Mouse (Mus musculus): ENCODE measurements around the gene Sh3d21. TPM values are rescaled to one million over a fixed set of nuclear protein-coding genes. Genes with fewer than 3 reads are reported as not detected.

Gene Sh3d21
- total RNA-seq (2021), result 1 to 10 TPM; 1.3 to 1.7 TPM

DNA sequence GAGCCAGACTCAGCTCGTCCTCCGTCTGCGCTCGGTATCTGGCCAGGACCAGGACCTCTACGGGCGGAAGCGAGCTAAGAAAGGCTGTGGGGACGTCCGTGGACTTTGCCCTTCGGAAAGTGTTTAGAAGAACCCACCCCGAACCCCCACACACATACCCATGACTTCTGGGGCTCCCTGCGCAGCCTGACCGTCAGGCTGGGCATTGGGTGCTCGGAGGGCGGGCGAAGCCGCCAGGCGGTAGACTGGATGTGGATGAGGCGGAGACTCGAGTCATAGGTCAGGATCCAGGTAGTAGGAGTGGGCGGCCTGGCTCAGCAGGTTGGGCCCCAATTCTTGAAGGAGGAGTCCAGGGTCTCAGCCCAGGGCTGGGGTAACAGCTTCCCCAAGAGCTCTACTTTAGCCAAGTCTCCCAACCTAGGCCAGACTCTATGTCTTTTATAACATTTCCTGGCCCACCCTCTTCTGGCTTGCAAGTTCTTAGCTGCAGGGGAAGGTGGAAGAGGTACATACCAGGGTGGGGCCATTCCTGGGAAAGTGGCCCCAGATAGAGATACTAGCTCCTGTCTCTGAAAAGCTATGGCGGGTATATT, at the start of gene Sh3d21:
Sh3d21 (minus strand) TSS at position 425 of the 593 bp plus-strand sequence.
- DNase-seq (ENCODE audit: extremely low spot score in 1 of 2, low spot score in 2 of 2), result peak in 1 of 2 experiments; percentile 44
- intact Hi-C loops (cut with DNase I), result no loop called here

DNA sequence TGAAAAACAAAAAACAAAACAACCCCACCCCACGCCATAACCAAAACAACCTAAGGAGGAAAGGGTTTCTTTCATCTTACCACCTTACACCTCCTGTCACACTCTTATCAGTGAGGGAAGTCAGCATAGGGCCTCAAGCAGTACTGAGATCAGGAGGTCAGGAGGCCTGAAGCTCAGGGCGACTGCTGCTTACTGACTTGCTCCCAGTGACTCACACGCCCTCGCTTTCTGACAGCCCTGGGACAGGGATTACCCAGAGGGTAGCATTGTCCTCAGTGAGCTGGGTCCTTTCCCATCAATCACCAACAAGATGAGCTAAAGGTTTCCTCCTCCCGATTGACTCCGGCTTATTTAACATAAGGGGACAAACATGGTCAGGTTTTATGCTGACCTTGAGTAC, 43.8 kb upstream of the Sh3d21 start:
- intact Hi-C loops (cut with DNase I), result no loop called here
- DNase-seq (ENCODE audit: extremely low spot score in 1 of 2, low spot score in 2 of 2), result no peak

GRCm38 (mm10) chr4:126205386-126205785, 42.1 kb upstream of the Sh3d21 start:
- no peak for DNase-seq (ENCODE audit: extremely low spot score in 1 of 2, low spot score in 2 of 2)
- intact Hi-C loops (cut with DNase I), result no loop called here

DNA sequence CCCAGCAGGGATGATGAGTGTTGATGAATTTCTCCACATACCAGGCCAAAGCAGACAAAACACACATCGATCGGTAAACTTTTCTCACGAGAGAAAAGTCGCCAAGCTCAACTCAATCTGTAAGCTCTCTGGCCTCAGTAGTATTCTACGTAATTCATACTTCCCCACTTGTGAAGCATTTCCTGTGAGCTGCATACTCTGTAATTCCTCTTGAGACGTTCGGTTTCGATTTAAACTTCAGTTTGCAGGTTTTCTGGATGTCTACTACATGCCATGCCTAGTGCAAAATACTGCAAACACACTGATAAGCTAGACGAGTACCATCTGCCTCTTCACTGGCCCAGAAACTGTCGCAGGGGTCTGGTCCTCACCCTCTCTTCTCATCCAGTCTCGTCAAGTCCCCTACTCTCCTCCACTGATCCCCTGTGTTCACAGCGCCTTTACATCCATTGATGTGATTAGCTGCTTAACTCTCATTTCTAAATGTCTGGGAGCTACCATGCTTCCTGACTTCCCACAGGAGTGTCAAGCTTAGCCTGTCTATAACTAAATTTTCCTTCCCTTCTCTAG, 41.5 kb upstream of the Sh3d21 start:
- DNase-seq (ENCODE audit: extremely low spot score in 1 of 2, low spot score in 2 of 2), result no peak
- intact Hi-C loops (cut with DNase I), result no loop called here

GRCm38 (mm10) chr4:126204016-126204415, 40.7 kb upstream of the Sh3d21 start:
- DNase-seq (ENCODE audit: extremely low spot score in 1 of 2, low spot score in 2 of 2), result no peak
- intact Hi-C loops (cut with DNase I), result no loop called here

- intact Hi-C loops (cut with DNase I), result no loop called here
- DNase-seq (ENCODE audit: extremely low spot score in 1 of 2, low spot score in 2 of 2), result no peak
Observed at GRCm38 (mm10) chr4:126203336-126203895, 40.1 kb upstream of the Sh3d21 start.

- peak; percentile 98 to 100 for DNase-seq (ENCODE audit: extremely low spot score in 1 of 2, low spot score in 2 of 2)
- intact Hi-C loops (cut with DNase I), result no loop called here
Observed at GRCm38 (mm10) chr4:126202303-126203181, 39.3 kb upstream of the Sh3d21 start, which contains the start of gene Thrap3. Gene Thrap3 (minus strand): TSS chr4:126202760.

DNA sequence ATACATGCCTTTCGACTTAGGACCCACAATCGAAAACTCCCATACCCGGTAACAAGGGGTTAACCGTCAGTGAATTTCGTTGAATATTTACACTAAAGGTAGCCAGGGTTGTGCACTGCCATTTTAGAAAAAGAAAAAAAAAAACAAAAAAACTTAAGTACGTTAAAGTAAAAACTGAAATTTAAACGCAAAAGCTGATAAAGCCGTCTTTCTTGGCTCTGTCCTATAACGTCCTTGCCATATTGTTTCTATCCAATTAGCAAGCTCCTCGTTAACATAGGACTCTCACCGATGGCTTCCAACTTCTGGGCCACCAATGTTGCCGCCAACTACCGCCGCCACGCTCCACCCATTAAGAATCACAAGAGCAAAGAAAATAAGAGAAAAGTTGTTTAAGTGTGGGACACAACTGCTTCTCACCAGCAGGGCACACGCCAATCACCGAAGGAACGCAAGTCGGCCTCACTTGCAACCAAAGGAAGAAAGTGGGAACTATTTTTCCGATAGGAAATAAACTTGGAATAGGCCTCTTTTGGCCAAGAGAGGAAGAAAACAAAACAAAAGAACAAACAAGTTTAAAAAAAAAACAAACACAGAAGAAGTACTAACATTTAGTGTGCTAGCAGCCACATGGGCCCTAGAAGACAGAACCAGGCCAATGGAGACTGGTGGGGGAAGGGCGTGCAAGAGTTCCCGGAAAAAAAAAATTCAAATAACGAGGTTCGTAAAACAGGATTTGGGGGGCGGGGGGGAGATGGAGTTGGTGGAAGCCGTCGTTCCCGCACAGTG, 38.4 kb upstream of the Sh3d21 start:
- peak in 1 of 2 experiments; percentile 51 for DNase-seq (ENCODE audit: extremely low spot score in 1 of 2, low spot score in 2 of 2)
- intact Hi-C loops (cut with DNase I), result no loop called here

- DNase-seq (ENCODE audit: extremely low spot score in 1 of 2, low spot score in 2 of 2), result no peak
- intact Hi-C loops (cut with DNase I), result no loop called here
Observed at GRCm38 (mm10) chr4:126200656-126201055, 37.4 kb upstream of the Sh3d21 start.

DNA sequence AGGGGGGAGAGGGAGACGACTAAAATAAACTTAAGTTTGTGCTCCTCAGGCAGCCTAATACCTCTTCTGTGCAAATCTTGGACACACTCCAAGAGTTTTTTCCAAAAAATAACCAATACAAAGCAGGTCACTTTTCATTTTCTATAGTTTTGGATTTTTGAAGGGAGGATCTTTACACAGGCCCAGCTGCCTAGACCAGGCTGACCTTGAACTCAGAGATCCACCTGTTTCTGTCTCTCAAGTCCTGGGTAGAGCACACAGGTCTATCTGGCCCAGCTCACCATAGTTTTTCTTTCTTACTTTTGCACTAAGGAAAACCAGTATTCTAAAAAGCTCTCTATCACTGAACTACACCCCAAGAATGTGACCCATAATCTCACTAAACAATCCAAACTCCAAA, 36.7 kb upstream of the Sh3d21 start:
- no peak for DNase-seq (ENCODE audit: extremely low spot score in 1 of 2, low spot score in 2 of 2)
- intact Hi-C loops (cut with DNase I), result no loop called here

- intact Hi-C loops (cut with DNase I), result no loop called here
- no peak for DNase-seq (ENCODE audit: extremely low spot score in 1 of 2, low spot score in 2 of 2)
Observed at GRCm38 (mm10) chr4:126199556-126199955, 36.3 kb upstream of the Sh3d21 start.

DNA sequence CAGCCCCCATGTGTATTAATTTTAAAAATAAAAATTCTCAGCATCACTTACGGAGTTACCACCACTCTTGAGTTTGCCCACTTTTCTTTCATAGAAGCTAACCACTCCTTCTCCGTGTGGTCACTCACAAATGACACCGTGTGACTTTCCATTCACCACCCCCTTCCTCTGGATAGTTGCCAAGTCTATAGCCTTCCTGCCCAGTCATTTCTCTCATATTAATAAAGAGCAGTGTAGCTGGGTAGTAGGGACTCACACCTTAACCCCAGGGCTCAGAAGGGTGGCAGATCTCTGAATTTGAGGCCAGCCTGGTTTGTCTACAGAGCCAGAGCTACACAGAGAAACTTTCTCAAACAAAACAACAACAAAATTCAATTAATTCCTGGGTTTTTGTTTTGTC, 34.2 kb upstream of the Sh3d21 start:
- no peak for DNase-seq (ENCODE audit: extremely low spot score in 1 of 2, low spot score in 2 of 2)
- intact Hi-C loops (cut with DNase I), result no loop called here

DNA sequence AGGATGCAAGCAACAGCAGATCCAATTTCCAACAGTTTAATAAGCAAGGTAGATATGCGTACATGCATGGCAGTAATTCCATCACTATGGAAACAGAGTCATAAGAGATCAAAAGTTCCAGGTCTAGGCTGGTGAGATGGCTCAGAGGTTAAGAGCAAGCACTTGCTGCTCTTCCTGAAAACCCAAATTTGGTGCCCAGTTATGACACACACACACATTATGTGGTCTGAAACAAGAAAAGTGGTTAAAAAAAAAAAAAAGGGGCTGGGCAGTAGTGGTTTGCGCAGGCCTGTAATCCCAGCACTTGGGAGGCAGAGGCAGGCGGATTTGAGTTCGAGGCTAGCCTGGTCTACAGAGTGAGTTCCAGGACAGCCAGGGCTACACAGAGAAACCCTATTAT, 31.6 kb upstream of the Sh3d21 start:
- intact Hi-C loops (cut with DNase I), result no loop called here
- no peak for DNase-seq (ENCODE audit: extremely low spot score in 1 of 2, low spot score in 2 of 2)

GRCm38 (mm10) chr4:126194216-126194615, 30.9 kb upstream of the Sh3d21 start:
- intact Hi-C loops (cut with DNase I), result no loop called here
- DNase-seq (ENCODE audit: extremely low spot score in 1 of 2, low spot score in 2 of 2), result no peak

- intact Hi-C loops (cut with DNase I), result no loop called here
- DNase-seq (ENCODE audit: extremely low spot score in 1 of 2, low spot score in 2 of 2), result no peak
Observed at GRCm38 (mm10) chr4:126190636-126191035, 27.3 kb upstream of the Sh3d21 start.

- intact Hi-C loops (cut with DNase I), result no loop called here
- no peak for DNase-seq (ENCODE audit: extremely low spot score in 1 of 2, low spot score in 2 of 2)
Observed at GRCm38 (mm10) chr4:126187096-126187495, 23.8 kb upstream of the Sh3d21 start.

GRCm38 (mm10) chr4:126183034-126183433, 19.7 kb upstream of the Sh3d21 start:
- intact Hi-C loops (cut with DNase I), result loop anchor here (5.0 kb wide), 1 partner anchor 79 kb away; the partner anchor contains the start of gene Trappc3
- DNase-seq (ENCODE audit: extremely low spot score in 1 of 2, low spot score in 2 of 2), result no peak

GRCm38 (mm10) chr4:126181170-126181957, 18.1 kb upstream of the Sh3d21 start:
- peak in 1 of 2 experiments; percentile 50 for DNase-seq (ENCODE audit: extremely low spot score in 1 of 2, low spot score in 2 of 2)
- intact Hi-C loops (cut with DNase I), result loop anchor here (5.0 kb wide), 1 partner anchor 81 kb away; the partner anchor contains the start of gene Trappc3
